Mouse (Mus musculus) embryo, embryonic 11.5 days (tissue): Measurements from ENCODE around the gene Vcl.

Experiments used
- DNase-seq: peaks from one replicate; pipeline ENCODE4 v3.0.0-alpha.2; 2012; ENCODE audit warnings: low read depth, low spot score

Gene Vcl

GRCm38 (mm10) chr14:21062766-21063513, 133.7 kb downstream of the Vcl start:
- DNase-seq: no peak

- no peak for DNase-seq
These were observed 135.1 kb downstream of the Vcl start for GRCm38 (mm10) chr14:21064321-21064720.

GRCm38 (mm10) chr14:21065490-21066162, 136.4 kb downstream of the Vcl start:
- DNase-seq: no peak

GRCm38 (mm10) chr14:21069594-21069993, 140.4 kb downstream of the Vcl start:
- no peak for DNase-seq

GRCm38 (mm10) chr14:21073981-21074380, 144.8 kb downstream of the Vcl start:
- no peak for DNase-seq

GRCm38 (mm10) chr14:21074398-21075320, 145.5 kb downstream of the Vcl start:
- no peak for DNase-seq

- peak; percentile 84 for DNase-seq
These were observed 146.7 kb downstream of the Vcl start for GRCm38 (mm10) chr14:21075751-21076500.

- no peak for DNase-seq
These were observed 147.4 kb downstream of the Vcl start for GRCm38 (mm10) chr14:21076501-21077194.

- DNase-seq: no peak
These were observed 148.7 kb downstream of the Vcl start for GRCm38 (mm10) chr14:21077939-21078338.

GRCm38 (mm10) chr14:21078511-21078910, 149.3 kb downstream of the Vcl start:
- DNase-seq: no peak

- no peak for DNase-seq
These were observed 153.6 kb downstream of the Vcl start for GRCm38 (mm10) chr14:21082823-21083222.
